Mouse (Mus musculus) megakaryocyte, embryonic 14.5 days (primary cell): ENCODE results near the gene Cpb2. TPM values are rescaled to one million over a fixed set of nuclear protein-coding genes. Genes with fewer than 3 reads are reported as not detected.

Source experiments
- H3K27me3 ChIP-seq: replicated peaks from 2 replicates; pipeline ENCODE3; 2012; ENCODE audit warnings: inconsistent platforms
- H3K36me3 ChIP-seq: replicated peaks from 2 replicates; pipeline ENCODE3; 2012; ENCODE audit warnings: low read length, inconsistent platforms, mixed read lengths
- H3K4me1 ChIP-seq: 2 replicates; pipeline ENCODE4 v1.6.1; 2012; ENCODE audit warnings: inconsistent platforms
- H3K4me3 ChIP-seq: replicated peaks from 2 replicates; pipeline ENCODE3; 2012; ENCODE audit warnings: moderate library complexity, mild to moderate bottlenecking, inconsistent platforms
- H3K9me3 ChIP-seq: 2 replicates; pipeline ENCODE4 v1.6.1; 2012; ENCODE audit warnings: inconsistent platforms
- FLI1 ChIP-seq: IDR thresholded peaks from 2 replicates; pipeline ENCODE4 v1.6.1; 2012; ENCODE audit warnings: low read length, inconsistent platforms, mixed read lengths
- GATA1 ChIP-seq: IDR thresholded peaks from 3 replicates; pipeline ENCODE4 v1.6.1; 2012; ENCODE audit warnings: mixed read lengths, low read length, inconsistent platforms, borderline replicate concordance
- polyA plus RNA-seq: library from polyadenylated mRNA; stranded (reverse); fragments of >175 nt; gene quantifications from 2 replicates; pipeline ENCODE4 v1.2.3, GENCODE M21; 2012; ENCODE audit warnings: low replicate concordance; ENCODE audit not compliant: insufficient read depth

Gene Cpb2
- polyA plus RNA-seq, 1 experiment = not detected

DNA sequence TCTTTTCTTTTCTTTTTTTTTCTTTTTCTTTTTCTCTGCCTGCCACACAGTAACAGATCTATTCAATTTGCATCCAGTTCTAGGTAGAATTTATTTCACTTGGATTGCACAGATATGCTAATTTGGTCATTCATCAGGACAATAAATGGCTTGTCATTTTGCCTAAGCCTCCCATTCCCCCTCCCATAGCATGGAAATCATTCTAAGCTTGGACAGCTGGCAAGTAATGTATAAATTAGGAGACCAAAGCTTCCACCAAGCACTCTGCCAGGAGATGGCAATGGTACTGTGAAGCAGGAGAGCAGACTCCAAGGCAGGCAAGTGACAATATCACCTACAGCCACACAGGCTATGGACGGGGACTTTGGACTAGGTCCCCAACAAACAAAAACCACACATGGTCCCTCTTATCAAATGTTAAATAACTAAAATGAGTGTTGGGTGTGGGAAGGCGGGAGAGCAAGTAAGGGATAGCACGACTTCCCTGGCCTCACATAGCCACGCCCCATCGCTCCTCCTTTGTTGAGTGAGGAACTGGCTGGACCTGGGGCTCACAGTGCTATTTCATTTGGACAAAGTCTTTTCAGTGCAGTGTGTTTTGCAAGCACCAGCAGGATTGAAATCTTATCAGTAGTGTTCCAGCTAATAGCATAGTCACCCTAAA lies 22.7 kb upstream of the Cpb2 start:
- H3K4me1 ChIP-seq = no peaks in the 10 kb centered on the region
- no peaks in the 10 kb centered on the region for H3K27me3 ChIP-seq
- TF ChIP-seq FLI1 (no peak), GATA1 (no peak)
- peaks cover 23% of the 10 kb centered on the region for H3K36me3 ChIP-seq
- H3K9me3 ChIP-seq = no peaks in the 10 kb centered on the region
- H3K4me3 ChIP-seq = no peak overlapping the region

DNA sequence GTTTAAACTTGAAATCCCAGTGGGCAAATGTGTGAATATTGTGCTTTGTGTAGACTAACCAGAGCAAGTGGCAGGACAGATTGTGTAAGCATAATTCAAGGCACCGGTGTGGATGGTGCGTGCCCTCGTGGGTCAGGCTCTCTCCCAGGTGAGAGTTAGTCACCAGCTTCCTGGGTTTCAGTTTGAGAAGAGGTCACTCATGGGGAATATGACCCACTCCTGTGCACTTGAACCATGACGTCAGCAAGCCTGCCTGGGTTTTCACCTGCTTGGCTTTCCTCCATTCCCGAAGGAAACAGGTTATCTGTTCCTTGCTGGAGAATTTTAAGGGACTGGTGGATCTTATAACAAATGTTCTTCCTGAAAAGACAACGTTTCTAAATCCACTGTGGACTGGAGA lies 19.7 kb upstream of the Cpb2 start:
- no peak overlapping the region for H3K4me3 ChIP-seq
- H3K27me3 ChIP-seq = no peaks in the 10 kb centered on the region
- no peaks in the 10 kb centered on the region for H3K9me3 ChIP-seq
- H3K36me3 ChIP-seq = peaks cover 28% of the 10 kb centered on the region
- no peak for TF ChIP-seq FLI1
- no peaks in the 10 kb centered on the region for H3K4me1 ChIP-seq

DNA sequence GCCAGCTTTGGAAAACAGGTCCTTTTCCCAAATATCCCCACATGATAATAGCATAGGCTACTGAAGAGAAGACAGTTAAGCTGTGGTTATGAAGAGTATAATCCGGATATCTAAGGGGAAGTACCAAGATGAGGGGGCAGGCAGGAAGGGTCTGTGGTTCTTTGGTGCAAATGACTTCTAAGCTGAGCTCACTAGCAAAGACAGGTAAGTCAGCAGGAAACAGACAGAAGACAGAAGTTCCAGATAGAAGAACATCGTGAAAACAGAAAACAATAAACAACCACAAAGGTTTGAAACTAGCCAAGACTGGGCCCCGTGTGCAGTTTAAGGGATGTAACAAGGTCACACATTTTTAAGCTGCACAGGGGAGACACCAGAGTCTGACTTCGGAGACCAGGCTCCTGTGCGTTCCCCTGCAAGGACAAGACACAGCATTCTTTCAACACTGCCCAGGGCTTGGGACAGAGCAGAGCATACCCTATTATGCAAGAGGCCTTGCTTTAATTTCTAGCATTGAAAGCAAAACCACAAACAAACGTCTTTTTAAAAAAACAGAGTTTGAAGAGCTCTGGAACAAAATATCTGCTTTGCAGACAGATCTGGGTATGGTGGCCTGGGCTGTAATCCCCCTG lies 14.5 kb upstream of the Cpb2 start:
- H3K36me3 ChIP-seq = peaks cover 25% of the 10 kb centered on the region
- no peaks in the 10 kb centered on the region for H3K27me3 ChIP-seq
- H3K4me1 ChIP-seq = peaks cover 22% of the 10 kb centered on the region
- H3K9me3 ChIP-seq = no peaks in the 10 kb centered on the region
- H3K4me3 ChIP-seq = no peak overlapping the region
- no peak for TF ChIP-seq GATA1
- no peak for TF ChIP-seq FLI1

DNA sequence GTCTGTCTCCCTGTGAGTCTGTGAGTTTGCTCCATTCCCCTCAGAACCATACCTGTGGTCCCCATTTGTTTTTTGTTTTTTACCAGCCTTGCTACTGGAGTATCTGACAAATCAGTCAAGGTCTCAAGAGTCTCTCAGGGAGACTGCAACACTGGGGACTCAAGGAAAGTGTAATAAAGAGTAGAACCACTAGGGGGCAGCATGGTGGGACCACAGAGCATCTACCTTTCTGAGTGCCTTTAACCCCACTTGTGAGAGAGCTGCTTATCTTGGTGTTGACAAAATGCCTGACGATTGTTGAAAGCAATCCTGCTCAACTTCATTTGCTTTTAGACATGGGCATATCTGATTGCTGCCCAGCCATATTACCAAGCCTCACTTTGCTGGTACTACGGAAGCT lies 12.3 kb upstream of the Cpb2 start:
- H3K4me3 ChIP-seq = no peak overlapping the region
- peaks cover 18% of the 10 kb centered on the region for H3K36me3 ChIP-seq
- H3K4me1 ChIP-seq = peaks cover 25% of the 10 kb centered on the region
- no peaks in the 10 kb centered on the region for H3K9me3 ChIP-seq
- H3K27me3 ChIP-seq = no peaks in the 10 kb centered on the region
- TF ChIP-seq FLI1 (no peak), GATA1 (no peak)

DNA sequence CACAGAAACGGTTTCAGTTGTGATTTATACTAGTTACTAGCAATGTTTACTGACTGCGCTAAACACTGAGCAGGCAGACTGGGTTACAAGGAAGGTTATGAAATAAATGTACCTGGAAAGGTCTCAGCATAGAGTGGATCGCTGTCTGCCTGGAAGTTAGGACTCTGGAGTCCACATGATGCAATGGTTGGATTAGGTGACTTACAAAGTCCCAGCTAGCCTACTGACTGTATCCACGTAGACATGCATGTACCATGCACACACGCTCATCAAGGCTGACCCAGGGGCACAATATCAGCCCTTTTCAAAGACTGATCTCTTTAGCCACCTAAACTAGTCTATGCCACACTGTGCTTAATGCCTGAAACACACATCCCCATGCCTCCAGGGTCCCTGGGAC lies 9.0 kb upstream of the Cpb2 start:
- H3K4me1 ChIP-seq = peaks cover 42% of the 10 kb centered on the region
- no peaks in the 10 kb centered on the region for H3K9me3 ChIP-seq
- peaks cover 2% of the 10 kb centered on the region for H3K36me3 ChIP-seq
- no peak overlapping the region for H3K4me3 ChIP-seq
- H3K27me3 ChIP-seq = no peaks in the 10 kb centered on the region
- TF ChIP-seq GATA1 (no peak), FLI1 (no peak)

DNA sequence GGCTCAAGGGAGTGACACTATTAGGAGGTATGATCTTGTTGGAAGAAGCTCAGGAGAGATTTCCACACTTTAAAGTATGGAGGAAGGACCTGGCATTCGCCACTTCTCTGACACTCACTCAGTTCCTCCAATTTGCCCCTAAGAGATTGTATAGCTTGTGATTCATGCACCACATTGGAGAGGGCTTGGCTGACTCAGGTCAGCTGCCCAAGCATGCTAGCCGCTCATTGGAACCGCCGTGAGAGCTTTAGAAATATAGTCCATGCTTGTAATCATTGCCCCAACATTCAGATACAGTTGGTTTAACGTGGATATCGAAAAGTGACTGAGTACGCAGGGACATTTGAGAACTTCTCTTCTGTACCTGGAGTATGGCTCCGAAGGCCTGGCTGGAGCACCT lies 6.5 kb upstream of the Cpb2 start:
- Histone ChIP-seq H3K36me3 (no peaks in the 10 kb centered on the region), H3K9me3 (no peaks in the 10 kb centered on the region), H3K27me3 (no peaks in the 10 kb centered on the region), H3K4me3 (no peak overlapping the region), H3K4me1 (peaks cover 45% of the 10 kb centered on the region)
- no peak for TF ChIP-seq FLI1
- TF ChIP-seq GATA1 = no peak

DNA sequence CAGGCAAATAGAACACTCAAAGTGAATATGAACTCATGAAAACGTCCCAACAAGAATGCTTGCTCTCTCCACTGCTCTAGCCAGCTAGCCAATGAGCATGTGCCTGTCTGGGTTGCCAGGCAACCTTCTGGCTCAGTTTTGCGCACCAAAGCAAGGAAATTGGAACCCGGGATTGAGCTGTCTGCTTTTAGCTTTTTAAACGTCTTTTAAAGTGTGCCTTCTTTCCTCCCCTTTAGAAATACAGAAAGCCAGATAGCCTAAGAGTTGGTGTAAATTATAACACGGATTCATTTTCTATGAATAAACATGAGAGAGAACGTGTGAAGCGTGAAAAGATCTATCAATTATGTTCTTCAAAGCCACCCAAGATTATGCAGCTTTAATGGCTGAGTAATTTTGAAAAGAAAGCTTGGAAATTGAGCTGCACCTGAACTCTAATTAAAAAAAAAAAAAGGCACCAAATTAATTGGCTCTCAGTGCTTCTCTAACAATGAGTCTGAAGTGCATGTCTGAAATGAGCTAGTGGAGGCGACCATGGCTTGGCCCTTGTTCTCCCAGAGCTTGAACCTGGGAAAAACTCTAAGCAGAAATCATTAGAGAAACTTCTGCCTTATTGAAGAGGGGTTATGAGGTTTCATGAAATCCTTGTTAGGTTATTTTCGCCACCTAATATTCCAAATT lies 6.0 kb upstream of the Cpb2 start:
- Histone ChIP-seq H3K36me3 (no peaks in the 10 kb centered on the region), H3K4me1 (peaks cover 40% of the 10 kb centered on the region), H3K4me3 (no peak overlapping the region), H3K9me3 (no peaks in the 10 kb centered on the region), H3K27me3 (no peaks in the 10 kb centered on the region)
- TF ChIP-seq GATA1 (no peak), FLI1 (no peak)

DNA sequence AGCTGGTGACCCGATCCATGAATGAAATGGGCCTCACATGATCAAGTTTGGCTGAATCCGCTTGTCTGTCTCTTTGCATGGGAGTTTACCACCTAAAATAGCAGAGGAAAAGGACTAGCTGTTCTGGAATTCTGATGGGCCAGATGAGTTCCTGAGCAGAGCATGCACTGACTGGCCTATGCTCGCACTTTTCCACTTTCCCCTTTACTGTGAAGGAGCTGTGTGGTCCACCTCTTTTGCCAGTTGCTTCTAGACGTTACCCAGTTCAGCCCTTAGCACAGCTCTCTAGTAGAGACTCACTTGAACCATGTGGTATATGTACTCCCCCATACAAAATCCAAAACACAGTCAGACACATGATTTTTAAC lies 5.5 kb upstream of the Cpb2 start:
- TF ChIP-seq GATA1 = no peak
- TF ChIP-seq FLI1 = no peak
- Histone ChIP-seq H3K36me3 (no peaks in the 10 kb centered on the region), H3K27me3 (no peaks in the 10 kb centered on the region), H3K4me1 (peaks cover 35% of the 10 kb centered on the region), H3K9me3 (no peaks in the 10 kb centered on the region), H3K4me3 (no peak overlapping the region)

DNA sequence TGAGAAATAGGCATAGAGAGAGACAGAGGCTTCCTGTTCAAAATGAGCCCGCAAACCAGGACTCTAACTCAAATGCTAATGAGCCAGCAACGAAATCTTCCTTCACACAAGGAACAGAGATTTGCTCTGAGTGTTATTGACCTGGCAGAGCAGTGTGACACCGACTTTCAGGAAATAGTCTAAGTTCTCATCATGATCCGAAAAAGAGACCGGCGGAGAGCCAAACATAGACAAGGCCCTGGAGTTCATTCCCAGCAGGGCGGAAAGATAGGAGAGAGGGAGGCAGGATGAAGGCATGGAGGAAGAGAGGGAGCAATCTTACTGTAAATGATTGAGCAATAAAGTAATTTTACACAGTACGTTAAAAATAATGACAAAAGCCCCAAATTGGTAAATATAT lies 5.0 kb upstream of the Cpb2 start:
- no peak for TF ChIP-seq FLI1
- TF ChIP-seq GATA1 = no peak
- no peak overlapping the region for H3K4me3 ChIP-seq
- no peaks in the 10 kb centered on the region for H3K36me3 ChIP-seq
- H3K9me3 ChIP-seq = no peaks in the 10 kb centered on the region
- H3K4me1 ChIP-seq = peaks cover 36% of the 10 kb centered on the region
- no peaks in the 10 kb centered on the region for H3K27me3 ChIP-seq

DNA sequence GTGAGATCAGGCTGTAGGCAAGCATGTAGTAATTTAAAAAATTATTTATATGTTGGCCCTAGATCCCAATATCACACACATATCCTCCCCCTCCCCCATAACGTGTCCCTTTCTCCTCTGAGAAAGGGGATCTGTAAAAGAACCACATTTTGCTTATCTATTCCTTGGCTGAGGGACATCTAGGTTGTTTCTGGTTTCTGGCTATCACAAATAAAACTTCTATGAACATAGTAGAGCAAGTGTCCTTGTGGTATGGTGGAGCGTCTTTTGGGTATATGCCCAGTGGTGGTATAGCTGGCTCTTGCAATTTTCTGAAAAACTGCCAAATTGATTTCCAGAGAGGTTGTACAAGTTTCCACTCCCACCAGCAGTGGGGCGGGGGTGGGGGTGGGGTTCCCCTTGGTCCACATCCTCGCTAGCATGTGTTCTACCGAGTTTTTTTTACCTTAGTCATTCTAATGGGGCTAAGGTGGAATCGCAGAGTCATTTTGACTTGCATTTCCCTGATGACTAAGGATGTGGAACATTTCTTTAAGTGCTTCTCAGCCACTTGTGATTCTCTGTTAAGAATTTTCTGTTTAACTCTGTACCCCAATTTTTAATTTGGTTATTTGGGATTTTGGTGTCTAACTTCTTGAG lies 3.9 kb upstream of the Cpb2 start:
- no peaks in the 10 kb centered on the region for H3K36me3 ChIP-seq
- H3K4me1 ChIP-seq = peaks cover 35% of the 10 kb centered on the region
- TF ChIP-seq FLI1 (no peak), GATA1 (no peak)
- no peaks in the 10 kb centered on the region for H3K9me3 ChIP-seq
- H3K4me3 ChIP-seq = no peak overlapping the region
- H3K27me3 ChIP-seq = no peaks in the 10 kb centered on the region
